Mouse (Mus musculus) spleen, postnatal 10 days (tissue): ENCODE results near the gene Pigz.
"Not testable (repeated sequence)": the region's sequence is repeated elsewhere in the genome, so short reads cannot be mapped to it uniquely, and the experiment has no call there.

Experiments used
- DNase-seq, 2 experiments: peaks; one replicate each; pipeline ENCODE4 v3.0.0; 2021 to 2022; ENCODE audit warnings: low spot score in 2 of 2

Pigz gene

GRCm38 (mm10) chr16:31932255-31932654, 1.4 kb upstream of the Pigz start:
- no peak for DNase-seq

DNA sequence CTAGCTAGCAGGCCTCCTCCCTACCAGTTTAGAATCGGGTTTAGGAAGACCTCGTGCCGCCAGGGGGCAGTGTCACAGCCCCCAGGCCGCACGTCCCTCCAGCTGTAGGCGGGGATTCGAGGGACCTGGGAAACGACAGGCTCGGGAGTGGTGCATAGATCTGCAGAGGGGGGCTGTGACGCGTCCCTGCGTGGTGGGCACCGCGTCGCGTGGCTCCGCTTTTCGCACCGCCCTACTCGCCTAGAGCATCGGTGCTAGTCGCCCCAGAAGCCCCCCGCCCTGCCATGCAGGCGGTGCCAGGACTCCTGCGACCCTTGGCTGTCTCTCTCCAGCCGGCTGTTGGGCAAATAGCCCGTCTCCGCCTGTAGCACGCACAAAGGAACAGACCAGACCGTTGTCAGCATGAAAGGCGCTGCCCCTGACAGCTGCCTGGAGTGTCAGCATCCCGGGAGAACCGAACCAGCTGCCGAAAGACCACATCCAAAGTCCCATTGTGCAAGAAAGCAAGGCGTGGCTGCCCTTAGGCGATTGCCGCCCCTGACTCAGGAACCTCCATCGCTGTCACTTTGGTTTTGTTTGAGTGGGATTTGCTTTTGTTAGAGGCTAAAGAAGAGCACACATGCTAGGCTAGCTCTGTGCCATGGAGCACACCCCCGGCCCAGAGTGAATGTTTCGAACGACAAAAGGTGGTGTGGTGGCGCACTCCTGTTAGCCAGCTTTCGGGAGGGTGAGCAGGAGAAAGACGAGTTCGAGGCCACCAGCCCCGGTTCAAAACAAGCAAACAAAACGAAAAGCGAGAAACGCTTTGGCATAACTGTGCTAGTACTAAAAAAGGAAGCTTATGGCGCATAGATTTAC, 582 bp upstream of the Pigz start:
- peak; percentile 34 to 78 for DNase-seq

DNA sequence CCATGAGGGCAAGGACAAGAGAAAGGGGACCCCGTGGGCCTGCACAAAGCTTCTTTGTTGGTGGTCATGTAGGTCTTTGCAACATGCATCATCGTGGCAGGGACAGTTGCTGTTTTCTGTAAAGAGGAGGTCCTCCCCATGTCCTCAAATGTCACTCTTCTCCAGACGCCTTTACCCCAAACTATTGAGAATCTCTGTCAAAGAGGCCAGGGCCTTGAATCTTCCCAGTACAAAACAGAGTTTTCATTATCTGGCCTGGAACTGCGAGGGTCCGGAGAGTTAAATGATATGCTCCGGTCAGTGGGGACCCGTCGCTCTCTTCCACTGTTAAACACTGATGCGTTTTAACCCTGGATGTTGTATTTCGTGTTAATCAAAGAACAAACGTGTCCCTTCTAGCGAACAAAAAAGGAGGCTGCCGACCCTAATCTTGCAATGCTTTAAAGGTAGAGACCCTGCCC, 929 bp downstream of the Pigz start:
- DNase-seq, result no peak

DNA sequence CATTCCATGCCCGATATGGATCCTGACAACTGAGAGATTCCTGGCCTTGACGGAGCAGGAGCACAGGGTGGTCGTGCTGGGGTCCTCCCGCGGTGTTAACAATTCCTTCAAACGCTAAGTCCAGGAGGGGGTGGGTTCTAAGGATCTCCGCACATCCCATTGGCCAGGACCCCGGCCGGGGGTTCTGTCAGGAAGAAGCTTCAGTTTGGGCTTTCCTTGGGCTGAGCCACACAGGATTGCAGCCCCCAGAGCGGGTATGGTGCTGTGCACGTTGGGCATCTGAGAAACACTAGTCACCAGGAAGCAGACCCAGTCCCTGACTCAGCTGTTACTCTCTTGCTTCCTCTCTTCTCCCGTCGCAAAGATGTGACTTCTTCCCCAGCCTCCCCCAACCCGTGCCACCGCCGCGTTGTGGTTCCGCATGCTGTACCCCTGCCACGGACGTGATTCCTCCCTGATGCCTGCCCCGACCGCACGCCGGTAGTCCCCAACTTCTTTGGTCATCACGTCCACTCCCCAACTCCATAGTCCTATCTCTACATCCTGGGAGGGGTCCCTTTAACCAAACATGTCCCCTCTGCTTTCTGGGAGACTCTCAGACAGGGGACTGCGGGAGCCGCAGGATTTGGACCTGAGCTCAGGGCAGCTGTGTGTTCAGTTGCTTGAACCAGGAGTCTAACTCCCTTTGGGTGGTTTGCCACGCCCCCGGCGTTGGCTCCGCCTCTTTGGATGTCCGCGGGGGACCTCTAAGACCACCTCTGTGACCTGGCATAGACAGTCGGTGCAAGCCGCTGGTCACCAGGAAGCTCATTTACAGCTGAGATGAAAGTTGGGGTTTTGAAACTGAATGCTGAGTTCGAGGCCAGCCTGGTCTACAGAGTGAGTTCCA, 1.7 kb downstream of the Pigz start:
- DNase-seq, result no peak

DNA sequence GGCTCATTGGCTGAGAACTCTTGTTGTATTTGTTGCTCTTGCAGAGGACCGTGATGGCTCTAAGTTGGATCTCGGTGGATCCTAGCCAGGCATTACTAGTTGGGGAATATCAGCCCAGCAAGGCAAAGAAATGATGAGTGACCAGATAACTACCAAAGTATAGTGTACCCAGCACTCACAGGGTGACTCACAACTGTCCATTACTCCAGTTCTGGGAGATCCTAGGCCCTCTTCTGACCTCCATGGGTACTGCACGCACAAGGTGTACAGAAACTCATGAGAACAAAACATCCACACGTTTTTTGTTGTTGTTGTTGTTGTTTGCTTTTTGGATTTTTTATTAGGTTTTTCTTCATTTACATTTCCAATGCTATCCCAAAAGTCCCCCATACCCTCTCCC, 2.9 kb downstream of the Pigz start:
- no peak for DNase-seq

GRCm38 (mm10) chr16:31938856-31939255, 5.2 kb downstream of the Pigz start:
- no peak for DNase-seq

DNA sequence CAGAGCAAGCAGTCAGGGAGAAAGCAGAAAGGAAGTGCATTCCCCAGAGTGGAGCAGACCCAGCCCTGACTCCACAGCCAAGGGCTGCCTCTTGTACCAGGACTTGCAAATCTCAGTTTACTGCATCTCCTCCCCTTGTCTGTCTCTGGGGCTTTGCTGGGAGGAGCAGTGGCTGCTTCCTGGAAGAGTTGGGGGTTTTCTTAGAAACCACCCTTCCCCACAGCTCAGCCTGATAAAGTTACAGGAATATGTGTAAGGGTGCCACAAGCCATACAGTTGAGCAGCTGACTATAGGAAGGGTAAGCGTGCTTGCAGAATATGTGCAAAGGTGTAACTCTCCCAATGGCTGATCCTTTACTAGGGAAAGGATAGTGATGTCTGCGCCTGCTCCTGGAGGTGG, 6.9 kb downstream of the Pigz start:
- DNase-seq, result no peak

DNA sequence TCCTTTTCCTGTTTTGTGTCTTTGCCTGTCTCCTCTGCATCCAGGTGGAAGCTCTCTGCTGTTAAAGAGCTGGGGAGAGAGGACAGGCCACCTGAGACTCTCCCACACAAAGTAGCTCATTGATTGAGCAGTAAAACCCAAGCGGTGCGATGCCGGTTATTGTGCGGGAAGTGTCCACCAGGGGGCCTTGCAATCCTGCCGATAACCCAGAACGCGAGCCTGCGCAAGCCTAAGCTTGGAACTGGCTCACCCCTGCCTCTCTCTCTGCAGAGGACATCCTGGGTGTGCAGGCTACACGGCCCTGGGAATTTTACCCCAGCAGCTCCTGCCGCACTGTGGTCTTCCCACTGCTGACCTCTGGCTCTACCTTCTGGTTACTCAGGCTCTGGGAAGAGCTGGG, 10.3 kb downstream of the Pigz start:
- DNase-seq, result peak; percentile 63 to 86

DNA sequence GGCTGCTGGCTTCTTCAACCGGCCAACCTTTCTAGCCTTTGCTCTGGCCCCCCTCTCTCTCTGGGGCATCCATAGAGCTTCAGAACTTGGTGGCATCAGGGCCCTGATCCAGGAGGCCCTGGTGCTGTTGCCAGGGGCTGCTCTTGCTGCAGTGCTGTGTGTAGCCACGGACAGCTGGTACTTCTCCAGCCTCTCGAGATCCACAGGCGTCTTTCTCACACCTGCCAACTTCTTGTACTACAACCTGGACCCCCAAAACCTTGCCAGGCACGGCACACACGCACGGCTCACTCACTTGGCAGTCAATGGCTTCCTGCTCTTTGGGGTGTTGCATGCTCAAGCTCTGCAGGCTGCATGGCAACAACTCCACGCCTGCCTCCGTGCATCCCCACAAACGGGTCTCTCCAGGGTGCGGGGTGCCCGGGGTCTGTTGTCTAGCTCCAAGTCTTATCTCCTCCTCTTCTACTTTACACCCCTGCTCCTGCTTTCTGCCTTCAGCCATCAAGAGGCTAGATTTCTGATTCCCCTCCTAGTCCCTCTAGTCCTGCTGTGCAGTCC, 11.1 kb downstream of the Pigz start:
- DNase-seq, result no peak

- no peak for DNase-seq
Observed at GRCm38 (mm10) chr16:31945372-31945771, 11.7 kb downstream of the Pigz start.

GRCm38 (mm10) chr16:31945986-31946385, 12.3 kb downstream of the Pigz start:
- DNase-seq, result not testable (repeated sequence)

- no peak for DNase-seq
Observed at GRCm38 (mm10) chr16:31947333-31947732, 13.7 kb downstream of the Pigz start.

DNA sequence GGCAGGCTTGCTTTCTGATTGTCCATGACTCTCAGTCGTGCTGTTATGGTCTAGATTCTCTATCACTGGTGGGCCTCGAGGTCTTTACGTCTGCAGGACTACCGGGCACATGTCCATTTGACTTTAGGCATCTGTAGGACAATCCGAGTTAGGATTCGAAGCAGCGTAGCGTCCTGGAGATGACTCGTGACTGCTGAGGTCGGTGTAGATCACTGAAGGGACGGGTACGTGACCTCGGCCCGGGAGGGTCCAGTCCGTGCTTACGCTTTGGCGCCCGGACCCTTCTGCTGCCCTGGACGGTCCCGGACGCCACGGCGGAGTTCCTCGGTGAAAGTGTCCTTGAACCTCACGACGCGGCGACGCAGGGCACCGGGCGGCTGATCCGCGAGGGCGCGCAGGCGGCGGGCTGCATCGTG, 14.3 kb downstream of the Pigz start:
- DNase-seq, result no peak

GRCm38 (mm10) chr16:31948345-31948774, 14.7 kb downstream of the Pigz start, which contains the start of the genes 0610012G03Rik and Ncbp2:
Gene 0610012G03Rik (minus strand): TSS chr16:31948494.
Gene Ncbp2 (plus strand): TSS chr16:31948513.
- peak; percentile 95 to 97 for DNase-seq

- DNase-seq, result no peak
Observed at GRCm38 (mm10) chr16:31963224-31963623, 29.6 kb downstream of the Pigz start.

GRCm38 (mm10) chr16:31975258-31975657, 41.6 kb downstream of the Pigz start:
- no peak for DNase-seq

DNA sequence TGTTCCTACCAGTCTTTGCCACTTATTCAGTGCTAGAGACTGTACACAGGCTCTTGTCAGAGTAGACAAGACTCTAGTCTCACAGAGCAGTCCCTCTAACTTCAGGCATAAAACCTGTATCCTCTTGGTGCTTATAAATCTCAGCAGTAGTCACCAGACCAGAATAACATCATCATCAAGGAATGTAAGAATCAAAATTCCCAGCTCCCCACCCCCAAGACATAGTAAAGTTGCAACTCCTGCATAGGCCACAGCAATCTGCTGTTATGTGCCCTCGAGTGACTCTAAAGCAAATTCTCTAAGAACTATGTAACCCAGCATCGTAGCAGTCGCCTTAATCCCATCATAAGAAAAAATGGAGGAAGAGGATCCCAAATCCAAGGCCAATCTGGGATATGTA, 45.9 kb downstream of the Pigz start:
- DNase-seq, result no peak

GRCm38 (mm10) chr16:31980946-31981345, 47.3 kb downstream of the Pigz start:
- DNase-seq, result no peak

DNA sequence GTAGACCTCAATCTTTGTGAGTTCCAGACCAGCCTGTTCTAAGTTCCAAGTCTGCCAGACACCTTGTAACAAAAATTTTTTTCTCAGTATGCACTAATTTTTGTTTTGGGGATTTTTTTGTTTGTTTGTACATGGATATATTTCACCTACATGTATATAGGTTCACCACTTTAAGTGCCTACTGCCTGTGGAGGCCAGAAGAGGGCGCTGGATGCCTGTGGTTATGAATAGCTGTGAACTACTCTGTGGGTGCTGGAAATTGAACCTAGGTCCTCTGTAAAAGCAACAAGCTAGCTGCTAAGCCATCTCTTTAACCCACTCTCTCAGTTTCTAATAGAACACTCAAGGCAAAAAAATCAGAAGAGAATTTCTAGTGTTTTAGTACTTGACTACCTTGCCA, 58.4 kb downstream of the Pigz start:
- DNase-seq, result peak in 1 of 2 experiments; percentile 27

- no peak for DNase-seq
Observed at GRCm38 (mm10) chr16:31993195-31993594, 59.5 kb downstream of the Pigz start.

GRCm38 (mm10) chr16:31993946-31994345, 60.3 kb downstream of the Pigz start:
- no peak for DNase-seq
